Mouse (Mus musculus) spleen, postnatal 0 days (tissue): Measurements from ENCODE around the gene Gpr15. TPM values are rescaled to one million over a fixed set of nuclear protein-coding genes. Genes with fewer than 3 reads are reported as not detected.

Experiments used
- polyA plus RNA-seq: library from polyadenylated mRNA; unstranded; fragments of >200 nt; fragmentation: Nextera tagmentation; extraction: Ambion mirVana; gene quantifications from 2 replicates; pipeline ENCODE4 v1.2.1, GENCODE M21; 2015

The Gpr15 gene
- polyA plus RNA-seq, result 0.14 and 0.21 TPM in 2 replicates

DNA sequence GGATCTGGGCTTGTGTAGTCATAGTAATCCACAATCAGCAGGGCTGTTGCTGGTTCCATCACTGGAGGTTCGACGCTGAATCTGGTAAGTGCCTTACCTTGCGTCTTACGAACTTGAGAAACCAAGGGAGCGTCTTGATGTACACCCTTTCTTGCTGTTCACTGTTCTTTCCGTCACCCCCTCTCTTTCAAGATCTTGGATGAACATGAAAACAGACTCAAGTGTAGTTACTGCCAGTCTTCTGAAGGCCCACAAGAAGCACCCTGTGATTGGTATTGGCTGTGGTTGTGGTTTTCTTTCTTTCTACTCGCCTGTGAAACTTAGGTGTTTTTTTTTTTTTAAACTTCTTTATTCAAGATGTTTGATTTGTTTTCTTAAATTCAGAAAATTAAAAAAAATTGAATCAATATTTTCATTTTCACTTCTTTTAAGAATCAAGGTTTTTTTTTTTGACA lies at the start of gene Gpr15:
Gene Gpr15 (minus strand): TSS at position 405 of the 455 bp plus-strand sequence.

DNA sequence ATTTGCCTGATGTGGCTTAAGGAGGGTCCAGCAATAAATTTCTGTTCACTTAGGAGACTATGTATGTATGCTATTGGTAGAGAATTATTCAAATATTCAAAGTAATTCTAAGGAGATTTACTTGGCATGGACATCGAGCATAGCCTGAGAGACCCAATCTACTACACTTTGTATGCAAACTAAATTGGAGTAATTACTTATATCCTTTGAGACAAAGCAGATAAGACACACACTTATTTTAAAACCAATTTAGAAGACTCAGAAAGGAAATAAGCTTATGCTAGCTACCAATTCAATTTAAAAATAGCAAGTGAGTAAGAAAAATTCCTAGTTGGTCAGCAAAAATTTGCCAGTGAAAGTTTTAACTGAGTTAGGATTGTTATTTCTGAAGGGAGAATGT lies 44.2 kb upstream of the Gpr15 start, which contains the start of gene Olfr172:
Gene Olfr172 (minus strand): TSS at position 101 of the 400 bp plus-strand sequence.

GRCm38 (mm10) chr16:58727477-58728131 lies 8.7 kb upstream of the Gpr15 start, which contains the start of gene Cldnd1:
Cldnd1 (plus strand) TSS chr16:58727910.

GRCm38 (mm10) chr16:58669917-58670630 lies 48.8 kb downstream of the Gpr15 start, which contains the start of gene Cpox:
Cpox (plus strand) TSS chr16:58670292.

Other genes with a start within 250 kb of the Gpr15 start
- 27.5 and 35.1 TPM in 2 replicates for gene St3gal6, start 194.8 kb downstream of the Gpr15 start, polyA plus RNA-seq
- not detected in 2 replicates for gene Gm813, start 102.1 kb downstream of the Gpr15 start, polyA plus RNA-seq
- gene E330017A01Rik, start 80.3 kb downstream of the Gpr15 start, polyA plus RNA-seq, result not detected in 2 replicates
- 261 and 338 TPM in 2 replicates for gene Cpox, start 48.8 kb downstream of the Gpr15 start, polyA plus RNA-seq
- 33.5 and 37.6 TPM in 2 replicates for gene Cldnd1, start 8.8 kb upstream of the Gpr15 start, polyA plus RNA-seq
- gene Olfr172, start 44.1 kb upstream of the Gpr15 start, polyA plus RNA-seq, result not detected in 2 replicates
- gene Olfr173, start 81.2 kb upstream of the Gpr15 start, polyA plus RNA-seq, result not detected in 2 replicates
- gene Olfr175-ps1, start 107.7 kb upstream of the Gpr15 start, polyA plus RNA-seq, result not detected in 2 replicates
- not detected in 2 replicates for gene Olfr177, start 155.7 kb upstream of the Gpr15 start, polyA plus RNA-seq
- not detected in 2 replicates for gene Olfr178, start 173.0 kb upstream of the Gpr15 start, polyA plus RNA-seq
- gene Olfr181, start 209.7 kb upstream of the Gpr15 start, polyA plus RNA-seq, result not detected in 2 replicates
- not detected in 2 replicates for gene Olfr180, start 210.3 kb upstream of the Gpr15 start, polyA plus RNA-seq